Mouse (Mus musculus) neural tube, embryonic 12.5 days (tissue): ENCODE data around the gene Sowaha. TPM values are rescaled to one million over a fixed set of nuclear protein-coding genes. Genes with fewer than 3 reads are reported as not detected.
A peak's percentile ranks its signal among the peaks of the same experiment; 100 is the strongest.

Experiments
- ATAC-seq: fragments of 200-750 bp; cut with Nextera tagmentation; 2 replicates; pipeline ENCODE4 v1.8.0; 2017; ENCODE audit warnings: low read depth, mild to moderate bottlenecking, moderate TSS enrichment, moderate library complexity; ENCODE audit not compliant: low FRiP score
- H3K27ac ChIP-seq: fragments of 300-500 bp; sonication (generic); 2 replicates; pipeline ENCODE4 v1.5.1; 2016
- H3K27me3 ChIP-seq: fragments of 300-500 bp; sonication (generic); replicated peaks from 2 replicates; pipeline ENCODE4 v1.6.1; 2016; ENCODE audit warnings: mild to moderate bottlenecking
- H3K36me3 ChIP-seq: fragments of 300-500 bp; sonication (generic); 2 replicates; pipeline ENCODE4 v1.6.1; 2016; ENCODE audit warnings: mild to moderate bottlenecking
- H3K4me1 ChIP-seq: fragments of 300-500 bp; sonication (generic); 2 replicates; pipeline ENCODE4 v1.6.1; 2016
- H3K4me2 ChIP-seq: fragments of 300-500 bp; sonication (generic); replicated peaks from 2 replicates; pipeline ENCODE4 v1.6.1; 2016; ENCODE audit warnings: mild to moderate bottlenecking
- H3K4me3 ChIP-seq: fragments of 300-500 bp; sonication (generic); 2 replicates; pipeline ENCODE4 v1.5.1; 2016
- H3K9ac ChIP-seq: fragments of 300-500 bp; sonication (generic); 2 replicates; pipeline ENCODE4 v1.6.1; 2016; ENCODE audit warnings: mild to moderate bottlenecking
- H3K9me3 ChIP-seq: fragments of 300-500 bp; sonication (generic); 2 replicates; pipeline ENCODE4 v1.6.1; 2016; ENCODE audit warnings: mild to moderate bottlenecking
- WGBS: fragments of 180-500 bp; shearing (Covaris S2); methylation state at CpG from one replicate; pipeline ENCODE4 v1.1.7; 2016; 5-methylcytosine and 5-hydroxymethylcytosine counted together
- polyA plus RNA-seq: library from polyadenylated mRNA; unstranded; fragments of >200 nt; fragmentation: Nextera tagmentation; extraction: Ambion mirVana; gene quantifications from 2 replicates; pipeline ENCODE4 v1.2.1, GENCODE M21; 2016

Gene Sowaha
- polyA plus RNA-seq, 1 experiment from 2014 or later, result 0.46 TPM

DNA sequence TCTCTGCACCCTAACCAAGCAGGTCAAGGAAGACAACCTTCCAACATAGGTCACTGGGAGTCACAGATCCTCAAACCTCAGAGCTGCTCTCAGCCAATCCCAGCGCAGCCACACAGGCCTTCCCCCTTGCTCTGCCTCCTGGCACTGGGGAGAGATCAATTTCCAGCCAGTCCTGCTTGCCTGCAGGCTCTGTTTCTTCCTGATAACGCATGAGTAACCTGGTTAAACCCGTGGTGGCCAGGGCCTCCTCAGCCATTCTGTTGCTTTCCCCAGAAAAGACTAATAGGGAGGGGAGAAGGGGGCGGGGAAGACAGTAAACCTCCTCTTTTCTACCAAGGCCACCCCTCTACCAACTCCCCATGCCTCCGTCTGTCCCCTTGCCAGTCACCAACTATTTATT, 18.3 kb downstream of the Sowaha start:
- no peak for ATAC-seq
- no peaks in the 10 kb centered on the region for H3K9me3 ChIP-seq
- no peak overlapping the region for H3K27ac ChIP-seq
- H3K4me1 ChIP-seq, result peaks cover 24% of the 10 kb centered on the region
- 15% methylated on average over 5 of the region's 5 CpGs for WGBS
- no peak overlapping the region for H3K4me3 ChIP-seq
- H3K9ac ChIP-seq, result no peak overlapping the region
- H3K36me3 ChIP-seq, result no peaks in the 10 kb centered on the region
- H3K4me2 ChIP-seq, result no peak overlapping the region
- H3K27me3 ChIP-seq, result peaks cover 82% of the 10 kb centered on the region

DNA sequence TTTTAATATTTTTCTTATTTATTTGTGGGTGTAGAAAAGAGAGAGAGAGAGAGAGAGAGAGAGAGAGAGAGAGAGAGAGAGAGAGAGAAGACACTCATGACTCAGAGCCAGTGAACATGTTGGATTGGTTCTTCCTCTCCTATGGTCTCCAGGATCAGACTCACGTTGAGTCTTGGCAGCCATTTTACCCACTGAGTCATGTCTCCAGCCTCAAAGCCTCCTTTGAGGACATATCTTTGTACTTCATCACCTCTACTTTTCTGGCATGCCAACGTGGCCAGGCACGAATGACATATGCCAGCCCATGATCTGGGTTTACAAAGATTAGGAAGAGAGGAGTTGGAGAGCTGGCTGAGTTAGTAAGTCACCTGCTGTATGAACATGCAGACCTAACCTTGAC, 19.9 kb downstream of the Sowaha start:
- Histone ChIP-seq H3K27ac (no peak overlapping the region), H3K9ac (no peak overlapping the region), H3K4me2 (no peak overlapping the region), H3K4me3 (no peak overlapping the region), H3K4me1 (peaks cover 19% of the 10 kb centered on the region), H3K27me3 (peaks cover 78% of the 10 kb centered on the region), H3K36me3 (no peaks in the 10 kb centered on the region), H3K9me3 (no peaks in the 10 kb centered on the region)
- 85% methylated on average over 3 of the region's 3 CpGs for WGBS
- no peak for ATAC-seq

DNA sequence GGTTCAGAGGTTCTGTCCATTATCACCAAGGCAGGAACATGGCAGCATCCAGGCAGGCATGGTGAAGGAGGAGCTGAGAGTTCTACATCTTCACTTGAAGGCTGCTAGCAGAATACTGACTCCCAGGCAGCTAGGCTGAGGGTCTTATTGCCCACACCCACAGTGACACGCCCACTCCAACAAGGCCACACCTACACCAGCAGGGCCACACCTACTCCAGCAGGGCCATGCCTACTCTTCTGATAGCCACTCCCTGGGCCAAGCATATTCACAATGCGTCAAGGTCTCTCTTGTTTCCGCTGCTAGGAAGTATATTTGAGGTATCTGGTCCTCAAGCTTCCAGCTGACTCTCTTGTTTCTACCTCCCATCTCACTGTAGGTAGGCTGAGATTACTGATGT, 21.1 kb downstream of the Sowaha start:
- no peak overlapping the region for H3K9ac ChIP-seq
- peaks cover 70% of the 10 kb centered on the region for H3K27me3 ChIP-seq
- WGBS, result 61% methylated on average over 3 of the region's 3 CpGs
- H3K36me3 ChIP-seq, result no peaks in the 10 kb centered on the region
- ATAC-seq, result no peak
- H3K4me3 ChIP-seq, result no peak overlapping the region
- H3K9me3 ChIP-seq, result no peaks in the 10 kb centered on the region
- no peak overlapping the region for H3K4me2 ChIP-seq
- H3K27ac ChIP-seq, result no peak overlapping the region
- peaks cover 18% of the 10 kb centered on the region for H3K4me1 ChIP-seq

DNA sequence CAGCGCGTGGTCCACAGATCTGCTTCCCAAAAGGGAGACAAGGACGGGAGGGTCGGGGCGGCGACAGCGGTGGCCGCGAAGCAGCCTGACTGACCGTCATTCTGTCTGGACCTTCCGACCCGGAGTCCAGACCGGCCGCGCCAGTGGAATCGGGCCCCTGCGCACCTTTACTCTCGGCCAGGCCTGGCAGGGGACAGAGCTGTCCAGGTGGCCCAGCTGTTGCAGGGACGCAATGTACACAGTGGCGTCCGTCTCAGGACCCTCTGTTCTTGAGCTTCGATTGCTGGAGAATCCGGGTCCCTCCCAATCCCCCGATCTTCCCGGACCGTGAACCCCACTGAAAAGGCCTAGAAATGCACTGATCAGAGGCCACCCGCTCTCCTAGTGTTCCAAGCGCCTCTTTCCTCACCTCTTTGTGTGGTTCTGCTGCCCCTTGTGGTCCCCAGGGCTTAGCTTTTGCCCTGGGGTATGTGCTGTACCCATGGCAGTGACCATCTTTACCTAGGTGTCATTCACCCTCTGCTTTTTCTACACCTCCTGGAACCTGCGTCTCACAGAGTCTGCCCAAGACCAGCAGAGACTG, 22.6 kb downstream of the Sowaha start:
- Histone ChIP-seq H3K27me3 (peaks cover 55% of the 10 kb centered on the region), H3K9ac (peak overlapping the region; percentile 60), H3K27ac (no peak overlapping the region), H3K9me3 (no peaks in the 10 kb centered on the region), H3K4me3 (peak overlapping the region; percentile 45), H3K4me1 (peaks cover 7% of the 10 kb centered on the region), H3K4me2 (peak overlapping the region; percentile 80), H3K36me3 (no peaks in the 10 kb centered on the region)
- 5% methylated on average over 29 of the region's 29 CpGs for WGBS
- no peak; the same call in 1 of the 2 replicates for ATAC-seq

DNA sequence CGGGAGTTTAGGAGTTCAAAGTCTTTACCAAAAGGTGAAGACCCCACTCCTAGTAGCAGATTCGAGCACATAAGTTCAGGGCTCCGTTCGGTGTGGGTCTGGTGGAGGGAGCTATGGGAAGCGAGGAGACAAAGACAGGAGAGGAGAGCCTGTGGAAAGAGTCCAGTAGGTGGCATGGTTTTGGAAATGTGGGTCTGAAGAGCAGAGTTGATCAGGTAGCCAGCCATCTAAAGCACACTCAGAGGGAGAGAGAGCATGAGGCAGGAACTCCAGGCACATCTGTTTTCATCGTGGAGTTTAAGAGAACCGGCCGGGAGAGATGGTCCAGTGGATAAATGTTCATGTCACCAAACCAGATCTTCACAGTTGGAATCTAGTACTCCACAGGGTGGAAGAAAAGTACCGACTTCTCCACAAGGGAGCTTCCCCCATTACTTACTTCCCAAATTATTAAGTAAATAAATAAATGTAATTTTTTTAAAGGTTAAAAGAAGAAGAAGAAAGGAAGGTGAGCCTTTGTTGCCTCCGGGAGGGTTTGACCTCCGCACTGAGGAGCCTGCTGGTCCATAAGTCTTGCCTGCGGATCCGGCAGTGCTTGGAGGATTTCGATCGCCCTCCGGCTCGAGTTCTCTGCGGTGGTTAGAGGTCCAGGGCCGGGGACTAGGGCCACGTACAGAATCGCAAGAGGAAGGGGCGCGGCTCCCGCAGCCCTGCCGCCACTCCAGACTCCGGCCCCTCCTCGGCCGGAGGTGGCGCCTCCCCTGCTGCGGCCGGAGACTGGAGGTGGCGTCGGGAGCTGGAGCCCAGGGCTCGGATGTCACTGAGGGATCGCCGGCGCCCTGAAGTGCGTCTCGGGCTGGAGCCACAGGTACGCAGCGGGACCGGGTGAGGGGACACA, 23.4 kb downstream of the Sowaha start, which contains the start of the genes Gm10447 and Shroom1:
Gene Gm10447, minus strand, starts transcription at position 637 of the 898 bp plus-strand sequence.
Gene Shroom1, plus strand, starts transcription at position 732 of the 898 bp plus-strand sequence.
- H3K9ac ChIP-seq, result peak within 1 kb of the TSS; percentile 60
- H3K4me2 ChIP-seq, result peak within 1 kb of the TSS; percentile 80
- H3K27ac ChIP-seq, result no peak within 1 kb of the TSS
- ATAC-seq, result no peak
- H3K36me3 ChIP-seq, result no peaks in the 10 kb centered on the region
- 3% methylated on average over 42 of the region's 42 CpGs for WGBS
- H3K4me1 ChIP-seq, result peaks cover 7% of the 10 kb centered on the region
- H3K9me3 ChIP-seq, result no peaks in the 10 kb centered on the region
- peaks cover 48% of the 10 kb centered on the region for H3K27me3 ChIP-seq
- peak within 1 kb of the TSS; percentile 45 for H3K4me3 ChIP-seq

- peaks cover 28% of the 10 kb centered on the region for H3K27me3 ChIP-seq
- WGBS, result 86% methylated on average over 5 of the region's 5 CpGs
- H3K4me2 ChIP-seq, result no peak overlapping the region
- ATAC-seq, result no peak
- H3K4me1 ChIP-seq, result peaks cover 7% of the 10 kb centered on the region
- H3K36me3 ChIP-seq, result no peaks in the 10 kb centered on the region
- no peak overlapping the region for H3K4me3 ChIP-seq
- no peak overlapping the region for H3K27ac ChIP-seq
- no peaks in the 10 kb centered on the region for H3K9me3 ChIP-seq
- no peak overlapping the region for H3K9ac ChIP-seq
Measured at GRCm38 (mm10) chr11:53453031-53453430, 27.0 kb downstream of the Sowaha start.

DNA sequence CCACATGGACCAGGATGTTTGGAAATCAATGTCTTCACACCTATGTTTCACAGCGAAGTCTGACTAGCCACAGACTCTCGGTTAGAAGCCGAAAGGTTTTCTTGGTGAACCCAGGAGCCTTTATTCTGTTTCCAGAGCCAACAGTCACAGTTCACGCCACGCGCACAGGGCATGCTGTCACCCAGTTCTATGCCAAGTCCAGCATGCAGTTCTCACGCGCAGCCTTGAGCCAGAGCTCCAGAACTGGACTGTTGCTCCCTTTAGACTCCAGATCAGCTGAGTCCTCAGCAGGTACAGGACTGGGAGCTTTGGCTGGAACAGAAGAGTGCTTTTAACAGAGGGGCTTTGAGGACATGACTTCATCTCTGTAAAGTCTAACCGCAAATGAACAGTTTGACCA, 27.7 kb downstream of the Sowaha start:
- ATAC-seq, result no peak
- WGBS, result 97% methylated on average over 9 of the region's 9 CpGs
- H3K27me3 ChIP-seq, result peaks cover 22% of the 10 kb centered on the region

DNA sequence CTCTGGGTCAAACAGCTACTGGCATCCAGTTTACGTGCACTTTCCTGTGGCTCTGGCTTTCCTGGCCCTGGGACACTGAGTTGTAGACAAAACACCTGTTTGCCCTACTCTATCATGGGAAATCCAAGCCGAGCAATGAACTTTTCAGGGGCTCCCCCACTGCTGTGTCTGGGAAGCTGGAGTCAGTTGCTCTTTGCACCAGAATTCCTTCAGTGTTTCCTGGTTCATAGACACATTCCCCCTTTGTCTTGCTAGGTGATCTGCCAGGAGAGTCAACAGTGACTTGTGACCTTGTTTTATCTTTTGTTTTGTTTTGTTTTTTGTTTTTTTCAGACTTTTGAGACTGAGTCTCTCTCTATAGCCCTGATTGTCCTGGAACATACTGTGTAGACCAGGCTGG, 28.7 kb downstream of the Sowaha start:
- Histone ChIP-seq H3K27me3 (peaks cover 13% of the 10 kb centered on the region), H3K4me2 (no peak overlapping the region), H3K27ac (no peak overlapping the region), H3K9me3 (no peaks in the 10 kb centered on the region), H3K4me1 (no peaks in the 10 kb centered on the region), H3K9ac (no peak overlapping the region), H3K36me3 (no peaks in the 10 kb centered on the region), H3K4me3 (no peak overlapping the region)
- 74% methylated on average over 2 of the region's 2 CpGs for WGBS
- ATAC-seq, result no peak

More for the DNA sequence above, 27.7 kb downstream of the Sowaha start:
- Histone ChIP-seq H3K4me3 (no peak overlapping the region), H3K9me3 (no peaks in the 10 kb centered on the region), H3K4me2 (no peak overlapping the region), H3K27ac (no peak overlapping the region), H3K9ac (no peak overlapping the region), H3K4me1 (peaks cover 7% of the 10 kb centered on the region), H3K36me3 (no peaks in the 10 kb centered on the region)

DNA sequence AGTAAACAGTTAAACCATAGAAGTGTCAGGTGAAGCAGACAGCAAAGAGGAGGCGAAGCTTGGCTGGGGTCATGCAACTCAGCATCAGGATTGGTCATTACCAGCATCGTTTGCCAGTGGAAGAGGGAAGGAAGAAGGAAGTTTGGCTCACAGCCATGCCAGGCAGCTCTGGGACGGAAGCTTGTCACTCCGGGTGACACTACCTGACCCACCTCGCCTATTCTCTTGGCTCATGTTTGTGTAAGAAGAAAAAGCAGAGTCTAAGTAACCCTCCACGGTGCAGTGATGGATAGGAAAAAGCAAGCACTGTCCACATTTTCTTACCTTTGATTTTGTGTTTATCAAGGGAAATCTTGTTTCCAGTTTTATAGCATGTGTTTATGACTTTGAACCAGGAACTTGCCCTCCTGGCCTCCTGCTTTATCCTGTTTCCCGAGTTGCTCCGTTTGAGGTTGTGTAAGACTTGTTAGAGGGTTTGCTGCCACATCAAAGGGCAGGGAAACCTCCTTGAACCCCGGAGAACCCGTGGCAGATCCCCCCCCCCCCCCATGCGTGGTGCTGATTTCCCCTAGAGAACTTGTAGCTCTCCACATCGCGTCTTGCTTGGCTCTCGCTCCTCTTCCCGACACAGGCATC, 29.9 kb downstream of the Sowaha start:
- no peak for ATAC-seq
- Histone ChIP-seq H3K27ac (no peak overlapping the region), H3K9me3 (no peaks in the 10 kb centered on the region), H3K9ac (no peak overlapping the region), H3K27me3 (0 out of 2 replicates have a peak, but pooled peaks cover 5% of the 10 kb centered on the region), H3K4me2 (no peak overlapping the region), H3K4me3 (no peak overlapping the region), H3K4me1 (no peaks in the 10 kb centered on the region), H3K36me3 (no peaks in the 10 kb centered on the region)
- 61% methylated on average over 15 of the region's 15 CpGs for WGBS

DNA sequence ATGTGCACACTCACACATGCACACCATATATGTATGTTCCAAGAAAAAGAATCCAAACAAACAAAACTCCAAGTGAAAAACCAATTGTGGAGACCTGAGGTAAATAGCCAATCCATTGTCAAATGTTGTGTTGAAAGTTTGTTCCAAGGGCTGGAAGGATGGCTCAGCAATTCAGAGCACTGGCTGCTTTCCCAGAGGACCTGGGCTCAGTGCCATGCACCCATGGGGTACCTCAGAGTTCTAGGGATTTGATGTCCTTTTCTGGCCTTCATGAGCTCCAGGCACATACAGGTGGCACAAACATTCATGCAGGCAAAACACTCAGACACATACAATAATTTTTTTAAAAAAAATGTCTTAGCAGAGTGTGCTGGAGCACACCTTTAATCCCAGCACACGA, 31.5 kb downstream of the Sowaha start:
- Histone ChIP-seq H3K27me3 (no peaks in the 10 kb centered on the region), H3K4me3 (no peak overlapping the region), H3K9ac (no peak overlapping the region), H3K36me3 (no peaks in the 10 kb centered on the region), H3K4me2 (no peak overlapping the region), H3K4me1 (no peaks in the 10 kb centered on the region), H3K9me3 (no peaks in the 10 kb centered on the region), H3K27ac (no peak overlapping the region)
- no peak for ATAC-seq
- 84% methylated on average over 1 of the region's 1 CpGs for WGBS

DNA sequence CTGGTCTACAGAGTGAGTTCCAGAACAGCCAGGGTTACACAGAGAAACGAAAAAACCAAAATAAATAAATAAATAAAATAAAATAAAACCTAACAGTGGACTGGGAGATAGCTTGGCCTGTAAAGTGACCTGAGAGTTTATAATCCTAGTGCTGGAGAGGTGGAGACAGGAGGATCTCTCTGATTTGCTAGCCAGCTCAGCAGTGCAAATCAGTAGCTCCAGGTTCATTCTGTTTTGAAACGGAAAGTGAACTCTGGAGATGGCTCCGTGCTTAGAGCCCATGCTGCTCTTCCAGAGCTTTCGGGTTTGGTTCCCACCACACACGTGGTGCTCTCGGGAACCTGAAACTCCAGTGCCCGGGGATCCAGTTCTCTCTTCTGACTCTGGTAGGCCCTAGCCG, 32.1 kb downstream of the Sowaha start:
- no peaks in the 10 kb centered on the region for H3K4me1 ChIP-seq
- no peaks in the 10 kb centered on the region for H3K27me3 ChIP-seq
- no peaks in the 10 kb centered on the region for H3K36me3 ChIP-seq
- no peak for ATAC-seq
- H3K4me2 ChIP-seq, result no peak overlapping the region
- WGBS, result 86% methylated on average over 8 of the region's 8 CpGs
- H3K27ac ChIP-seq, result no peak overlapping the region
- H3K9ac ChIP-seq, result no peak overlapping the region
- H3K4me3 ChIP-seq, result no peak overlapping the region
- no peaks in the 10 kb centered on the region for H3K9me3 ChIP-seq

DNA sequence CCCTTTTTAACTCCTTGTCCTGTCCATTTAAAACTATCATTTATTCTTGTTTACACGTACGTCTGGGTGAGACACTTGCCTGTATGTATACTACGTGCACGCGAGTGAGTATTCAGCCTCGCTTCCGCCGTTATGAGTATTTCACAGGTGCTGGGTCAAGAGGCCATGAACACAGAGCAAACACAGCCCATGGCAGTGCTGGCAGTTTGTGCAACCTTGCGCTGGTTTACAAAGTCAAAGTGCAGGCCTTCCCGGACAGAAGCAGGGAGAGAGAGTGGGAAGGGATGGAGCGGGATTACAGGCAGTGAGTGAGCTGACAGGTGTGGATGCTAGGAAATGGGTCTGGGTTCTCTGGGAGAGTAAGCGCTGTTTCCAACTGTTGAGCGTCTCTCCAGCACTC, 33.9 kb downstream of the Sowaha start:
- H3K4me3 ChIP-seq, result no peak overlapping the region
- no peaks in the 10 kb centered on the region for H3K36me3 ChIP-seq
- 91% methylated on average over 13 of the region's 13 CpGs for WGBS
- H3K4me2 ChIP-seq, result no peak overlapping the region
- no peaks in the 10 kb centered on the region for H3K9me3 ChIP-seq
- no peak overlapping the region for H3K27ac ChIP-seq
- ATAC-seq, result no peak
- no peaks in the 10 kb centered on the region for H3K27me3 ChIP-seq
- no peak overlapping the region for H3K9ac ChIP-seq
- no peaks in the 10 kb centered on the region for H3K4me1 ChIP-seq
